Mouse (Mus musculus) fat pad, adult 2 months (tissue): Measurements from ENCODE around the gene Ackr3.

Experiments
- DNase-seq: peaks from one replicate; pipeline ENCODE4 v3.0.0-alpha.2; 2011; ENCODE audit warnings: low read depth, low spot score; ENCODE audit errors: extremely low read depth

Ackr3 gene

DNA sequence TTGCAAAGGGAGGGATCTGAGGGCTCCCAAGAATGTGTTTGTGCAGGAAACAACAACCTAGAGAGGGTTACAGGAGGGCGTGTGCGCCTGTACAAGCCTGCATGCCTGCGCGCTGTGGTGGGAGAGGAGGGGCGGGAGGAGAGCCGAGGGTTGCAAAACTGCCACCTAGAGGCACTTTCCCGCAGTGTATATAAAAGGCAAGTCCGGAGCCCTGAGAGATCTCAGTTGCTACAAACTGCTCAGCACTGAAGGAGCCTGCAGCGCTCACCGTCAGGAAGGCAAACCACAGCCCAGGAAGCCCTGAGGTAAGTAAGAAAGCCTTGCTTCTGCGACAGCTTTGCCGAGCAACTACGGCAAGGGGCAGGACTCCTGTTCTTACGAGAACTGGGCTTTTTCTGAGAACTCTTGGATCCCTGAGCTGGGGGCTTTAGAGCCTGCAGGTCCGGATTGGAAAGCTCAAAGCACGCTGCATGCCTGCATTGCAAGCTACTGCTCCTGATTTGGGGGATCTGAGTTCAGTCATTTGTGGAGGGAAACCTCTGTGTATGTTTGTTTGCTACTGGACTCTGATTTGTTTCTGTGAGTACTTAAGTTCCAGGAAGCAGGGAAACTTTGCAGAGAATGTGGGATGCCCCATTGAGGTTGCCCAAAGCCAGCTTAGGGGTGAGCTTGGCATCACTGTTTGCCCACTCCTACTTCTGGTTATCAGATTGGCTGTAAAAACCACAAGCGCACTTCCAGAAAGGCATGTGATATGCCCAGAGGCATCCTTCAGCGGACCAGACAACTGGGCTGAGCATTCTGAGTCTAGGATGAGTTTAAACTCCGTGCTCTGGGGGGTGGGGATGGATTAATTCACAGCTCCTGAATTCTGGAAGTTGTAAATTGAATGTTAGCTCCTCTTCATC is at the start of gene Ackr3:
TSS of gene Ackr3 (plus strand) at position 198 of the 908 bp plus-strand sequence.
- DNase-seq = no peak

- no peak for DNase-seq
Measured at GRCm38 (mm10) chr1:90156589-90156988, 47.2 kb upstream of the Ackr3 start.

DNA sequence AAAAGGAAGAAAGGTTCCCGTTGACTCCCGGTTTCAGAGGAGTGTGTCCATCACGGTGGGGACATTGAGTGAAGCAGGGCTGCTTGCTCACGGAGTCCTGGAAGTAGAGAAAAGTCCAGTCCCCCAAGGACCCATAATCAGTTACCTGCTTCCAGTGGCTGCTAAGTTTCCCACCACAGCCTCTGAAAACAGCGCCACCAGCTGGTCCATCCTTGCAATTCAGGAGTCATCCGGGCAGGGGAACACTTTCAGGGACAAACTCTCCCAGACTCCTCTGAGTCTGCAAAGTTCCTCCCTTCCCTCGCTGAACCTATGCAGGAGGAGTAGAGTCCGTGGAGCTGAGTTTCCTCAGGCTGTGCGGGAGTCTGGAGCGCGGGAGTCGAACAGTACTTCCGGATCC is 43.9 kb upstream of the Ackr3 start:
- no peak for DNase-seq

DNA sequence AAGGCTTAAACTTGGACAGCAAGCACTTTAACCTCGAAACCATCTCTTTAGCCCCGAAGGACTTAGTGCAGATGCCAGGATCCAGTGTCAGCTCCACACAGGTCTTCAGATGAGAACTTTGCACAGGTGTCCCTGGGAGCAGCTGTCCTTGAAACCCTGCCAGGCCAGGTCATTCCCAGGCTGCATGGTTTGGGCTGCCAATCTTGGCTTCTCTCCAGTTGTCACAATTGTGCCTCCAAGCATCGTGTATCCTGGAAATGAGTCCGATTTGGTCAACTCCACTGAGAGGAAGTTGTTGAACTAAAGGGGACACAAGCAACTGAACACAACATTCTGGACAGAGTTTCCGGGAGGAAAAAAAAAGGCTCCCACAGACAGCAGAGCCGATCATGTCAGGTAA is 42.2 kb upstream of the Ackr3 start:
- no peak for DNase-seq

GRCm38 (mm10) chr1:90162379-90162857 is 41.4 kb upstream of the Ackr3 start:
- no peak for DNase-seq

- DNase-seq = no peak
Measured at GRCm38 (mm10) chr1:90163161-90163560, 40.6 kb upstream of the Ackr3 start.

DNA sequence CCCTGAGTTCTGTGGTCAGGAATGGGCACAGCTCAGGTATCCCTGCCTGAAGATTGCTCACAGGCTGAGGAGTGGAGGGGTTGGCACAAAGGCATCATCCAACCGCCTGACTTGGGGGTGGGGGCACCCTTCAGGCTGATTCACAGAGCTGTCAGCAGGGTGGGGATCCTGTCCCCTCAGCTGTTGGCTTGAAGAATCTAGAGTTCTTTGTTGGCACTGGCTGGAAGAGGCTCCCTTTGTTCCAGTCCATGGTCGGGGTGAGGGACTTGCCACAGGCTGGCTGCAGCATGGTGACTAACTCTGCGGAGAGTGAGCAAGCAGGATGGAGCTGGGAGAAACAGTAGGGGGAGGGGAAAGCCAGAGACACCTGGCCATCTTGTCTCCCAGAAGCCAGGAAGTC is 39.5 kb upstream of the Ackr3 start:
- no peak for DNase-seq

- DNase-seq = no peak
Measured at GRCm38 (mm10) chr1:90174338-90174737, 29.4 kb upstream of the Ackr3 start.

DNA sequence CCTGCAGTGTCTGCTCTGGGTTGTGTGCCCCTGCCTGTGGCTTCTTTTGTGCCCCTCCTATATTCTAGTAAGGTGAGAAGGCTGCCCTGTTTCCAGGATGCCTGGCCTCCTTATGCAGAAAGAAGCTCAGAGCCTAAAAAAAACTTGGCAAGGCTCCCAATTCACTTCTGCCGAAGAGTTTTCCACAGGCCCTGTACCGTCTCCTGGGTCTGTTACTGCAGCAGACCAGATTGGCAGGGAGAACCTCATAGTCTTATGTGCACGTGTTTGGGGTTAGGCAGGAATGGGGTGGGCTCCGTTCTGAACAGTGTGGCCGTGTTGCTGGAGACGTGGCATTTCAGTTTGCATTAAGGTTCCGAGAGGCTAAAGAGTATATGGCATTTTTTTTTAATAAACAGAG is 27.6 kb upstream of the Ackr3 start:
- DNase-seq = no peak

GRCm38 (mm10) chr1:90177565-90177964 is 26.2 kb upstream of the Ackr3 start:
- no peak for DNase-seq

DNA sequence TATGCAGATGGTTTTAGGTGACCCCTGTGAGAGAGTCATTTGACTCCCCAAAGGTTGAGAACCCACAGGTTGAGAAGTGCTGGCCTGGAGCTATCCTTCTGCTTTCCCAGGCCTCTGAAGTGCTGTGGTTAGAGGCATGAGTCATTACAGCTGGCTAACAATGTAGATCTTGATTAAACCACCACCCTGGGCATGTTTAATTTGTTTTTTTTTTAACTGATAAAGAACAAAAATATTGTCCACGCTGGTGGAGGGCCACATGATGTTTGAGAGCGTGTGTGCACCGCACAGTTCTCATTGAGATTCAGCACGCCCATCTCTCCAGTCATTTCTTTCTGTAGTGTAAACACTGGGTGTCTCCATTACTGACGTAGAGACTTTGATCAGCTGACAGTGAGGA is 25.8 kb upstream of the Ackr3 start:
- no peak for DNase-seq

DNA sequence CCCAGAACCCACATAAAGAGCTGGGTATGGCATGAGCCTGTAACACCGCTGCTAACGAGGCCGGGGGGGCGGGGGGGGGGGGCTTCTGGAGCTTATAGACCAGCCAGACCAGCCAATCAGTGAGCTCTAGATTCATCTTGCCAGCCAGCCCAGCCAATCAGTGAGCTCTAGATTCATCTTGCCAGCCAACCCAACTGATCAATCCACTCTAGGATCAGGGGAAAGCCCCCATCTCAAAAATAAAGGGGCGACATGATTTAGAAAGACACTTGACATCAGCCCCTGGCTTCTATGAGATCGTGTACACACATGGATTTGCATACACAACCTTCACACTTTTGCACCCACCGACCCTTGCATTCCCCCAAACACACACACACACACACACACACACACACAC is 23.3 kb upstream of the Ackr3 start:
- no peak for DNase-seq

DNA sequence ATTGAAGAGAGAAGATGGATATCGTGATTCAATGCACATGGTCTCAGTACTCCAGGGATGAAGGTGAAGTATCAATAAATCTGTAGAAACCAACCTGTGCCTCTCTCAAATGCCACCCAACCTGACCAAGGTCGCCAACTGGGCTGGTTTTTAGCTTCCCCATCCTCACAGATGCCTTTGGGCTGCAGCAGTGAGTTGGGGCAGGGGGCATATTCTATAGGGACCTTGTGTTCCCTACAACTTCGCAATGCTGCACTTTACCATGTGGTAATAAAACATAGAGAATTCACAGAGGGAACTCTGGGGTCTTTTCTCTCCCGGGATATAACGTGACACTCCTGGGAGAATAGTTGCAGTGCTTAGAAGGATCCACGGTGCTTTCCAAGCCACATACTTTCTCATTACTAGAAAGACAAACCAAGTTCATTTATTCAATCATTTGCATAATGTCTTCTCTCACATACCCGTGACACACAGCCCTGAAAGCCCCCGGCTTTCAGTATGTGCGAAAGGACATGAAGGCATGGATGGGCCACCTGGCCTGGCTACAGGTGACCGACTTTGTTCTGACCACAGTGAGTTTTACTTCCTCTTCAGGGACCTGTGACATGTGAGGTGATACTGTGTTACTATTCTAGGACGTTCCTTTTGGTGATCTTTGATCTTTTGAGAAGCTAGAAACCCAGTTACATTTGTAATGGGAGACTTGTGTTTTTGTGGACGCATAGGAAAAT is 22.6 kb upstream of the Ackr3 start:
- no peak for DNase-seq

- DNase-seq = no peak
Measured at GRCm38 (mm10) chr1:90182521-90182920, 21.3 kb upstream of the Ackr3 start.

DNA sequence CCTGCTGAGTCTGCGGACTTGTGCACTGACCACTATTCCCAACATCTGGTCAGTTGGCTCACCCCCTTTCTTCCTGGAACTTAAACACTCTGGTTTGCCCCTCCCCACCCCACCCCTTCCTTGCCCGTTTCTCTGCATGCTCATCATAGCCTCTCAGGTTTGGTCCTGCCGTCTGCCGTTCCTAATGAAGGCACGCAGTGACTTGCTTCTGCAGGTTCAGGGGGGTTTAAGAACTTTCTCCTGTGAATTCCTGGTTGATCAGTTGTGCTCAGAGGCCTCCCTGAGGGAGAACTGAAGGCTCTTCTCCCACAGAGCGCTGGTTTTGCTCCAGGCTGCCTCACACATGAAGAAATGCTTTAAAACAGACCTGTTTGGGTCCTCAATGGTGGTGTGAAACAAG is 20.2 kb upstream of the Ackr3 start:
- DNase-seq = no peak

DNA sequence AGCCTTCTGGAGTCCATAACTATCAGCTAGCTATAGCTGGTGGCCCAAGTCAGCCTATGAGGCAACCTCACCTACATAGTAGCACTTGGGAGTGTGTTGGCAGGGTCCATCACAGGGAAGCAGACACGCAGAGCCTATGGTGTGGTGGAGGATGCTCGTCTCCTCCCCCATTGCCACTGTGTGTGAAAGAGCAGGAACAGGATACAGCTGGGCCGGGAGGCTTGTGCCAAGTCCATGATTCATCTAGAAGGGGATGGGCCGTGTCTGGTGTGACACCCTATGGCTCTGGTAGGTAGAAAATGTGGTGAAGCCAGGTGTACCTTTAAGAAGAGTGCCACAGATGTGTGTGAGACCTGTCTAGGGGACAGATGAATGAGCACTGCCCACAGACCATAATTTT is 17.6 kb upstream of the Ackr3 start:
- no peak for DNase-seq

DNA sequence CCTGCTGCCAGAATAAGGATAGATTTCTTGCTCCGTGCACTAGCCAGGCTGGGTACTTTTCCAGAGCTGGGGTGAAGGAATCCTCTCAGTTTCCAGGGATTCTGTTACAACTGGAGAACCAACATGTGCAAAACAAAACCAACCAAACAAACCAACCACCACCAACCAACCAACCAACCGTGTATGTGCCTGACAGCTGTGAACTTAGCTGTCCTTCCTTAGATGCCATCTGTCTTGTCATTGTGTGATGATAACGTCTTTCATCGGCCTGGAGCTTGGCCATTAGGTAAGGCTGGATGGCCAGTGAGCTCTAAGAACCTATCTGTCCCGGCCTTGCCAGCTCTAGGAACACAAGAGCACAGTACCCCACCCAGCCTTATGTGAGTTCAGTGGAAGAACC is 16.9 kb upstream of the Ackr3 start:
- no peak for DNase-seq

DNA sequence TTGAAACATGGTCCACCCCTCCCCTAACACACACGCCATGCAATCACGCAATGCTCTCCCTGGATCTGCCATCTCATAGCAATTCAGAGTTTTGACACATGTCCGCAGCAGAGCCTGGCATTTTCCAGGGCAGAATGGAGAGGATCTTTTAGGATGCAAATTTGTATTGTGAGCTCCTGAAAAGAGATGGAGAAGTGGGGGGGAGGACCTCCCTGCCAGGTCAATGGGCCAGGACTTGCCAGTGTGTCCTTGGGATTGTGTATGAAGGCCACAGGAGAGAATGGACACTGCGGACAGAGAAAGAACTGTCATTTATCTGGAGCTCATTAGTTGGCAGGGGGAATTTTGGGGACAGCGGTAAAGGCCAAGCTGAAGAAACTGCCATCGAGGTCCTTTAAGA is 14.7 kb upstream of the Ackr3 start:
- no peak for DNase-seq

GRCm38 (mm10) chr1:90201246-90201645 is 2.5 kb upstream of the Ackr3 start:
- DNase-seq = no peak

- no peak for DNase-seq
Measured at GRCm38 (mm10) chr1:90201655-90202054, 2.1 kb upstream of the Ackr3 start.

DNA sequence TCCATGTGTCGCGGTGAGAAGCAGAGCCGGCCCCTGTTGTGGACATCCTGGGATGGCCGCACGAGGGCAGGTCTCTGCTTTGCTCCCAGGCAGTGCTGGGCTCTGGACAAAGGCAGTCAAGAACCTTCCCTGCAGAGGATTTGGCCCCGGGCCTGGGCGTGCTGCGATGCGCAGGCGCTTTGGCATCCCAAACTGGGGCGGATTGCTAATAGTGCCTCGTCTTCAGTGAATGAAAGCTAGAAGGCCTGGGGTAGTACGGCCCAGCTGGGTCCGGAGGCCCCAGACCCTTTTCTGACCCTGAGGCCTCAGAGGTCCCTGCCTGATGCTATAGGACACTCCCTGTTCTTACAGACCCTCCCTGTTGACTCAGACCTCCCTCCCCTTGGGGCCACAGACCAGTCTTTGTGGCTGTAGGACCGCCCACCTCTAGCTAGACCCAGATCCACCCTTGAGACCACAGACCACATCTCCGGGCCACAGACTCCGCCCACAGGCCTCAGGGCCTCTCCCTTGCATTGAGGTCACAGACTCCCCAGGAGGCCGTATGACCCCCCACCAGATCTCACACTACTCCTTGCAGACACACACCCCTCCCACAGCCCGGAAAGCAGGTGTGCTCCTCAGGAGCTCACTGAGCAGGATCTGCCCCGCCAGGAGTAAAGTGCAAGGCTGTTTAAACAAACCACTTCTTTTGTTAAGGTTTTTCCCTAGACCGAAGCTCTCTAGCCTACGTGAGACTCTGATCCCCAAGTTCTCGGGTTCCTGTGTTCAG is 1.4 kb upstream of the Ackr3 start:
- no peak for DNase-seq
